ENCODE assay signal across 8 mouse cellular contexts in genomic region chr5:30155395-30155792, GRCm38 (mm10). TPM values are rescaled to one million over a fixed set of nuclear protein-coding genes. Genes with fewer than 3 reads are reported as not detected.
A peak's percentile ranks its signal among the peaks of the same experiment; 100 is the strongest.
DNase-seq lines count a peak whose midpoint lies in the region; ATAC-seq lines count a peak whose summit lies in the region.

No protein-coding gene starts in this region.

- peaks cover 34% of the 10 kb centered on the region for H3K4me1 ChIP-seq in heart, embryonic 12.5 days (replicated peaks)
- H3K4me1 ChIP-seq in heart, embryonic 16.5 days (ENCODE audit: control insufficient read depth, insufficient read depth, low read length): peaks cover 37% of the 10 kb centered on the region
- peaks cover 35% of the 10 kb centered on the region for H3K4me1 ChIP-seq in megakaryocyte, embryonic 14.5 days

- under 1% methylated on average over 31 of the region's 31 CpGs for WGBS in heart, embryonic 12.5 days
- WGBS in heart, embryonic 16.5 days: 0% methylated on average over 31 of the region's 31 CpGs

- H3K4me3 ChIP-seq in heart, embryonic 12.5 days: peak overlapping the region; percentile 91
- H3K4me3 ChIP-seq in heart, embryonic 16.5 days (ENCODE audit: low read length): peak overlapping the region; percentile 94
- peak overlapping the region; percentile 99 for H3K4me3 ChIP-seq in megakaryocyte, embryonic 14.5 days (replicated peaks)

- H3K36me3 ChIP-seq in heart, embryonic 12.5 days: no peaks in the 10 kb centered on the region
- H3K36me3 ChIP-seq in heart, embryonic 16.5 days (ENCODE audit: control insufficient read depth, insufficient read depth): no peaks in the 10 kb centered on the region
- peaks cover 12% of the 10 kb centered on the region for H3K36me3 ChIP-seq in megakaryocyte, embryonic 14.5 days (replicated peaks; ENCODE audit: low read length)

- intact Hi-C loops in heart, postnatal 36 days (cut with DNase I): no loop called here
- intact Hi-C loops in gastrocnemius, postnatal 14 days (cut with DNase I; ENCODE audit: low total_unique reads): no loop called here

- no peaks in the 10 kb centered on the region for H3K9me3 ChIP-seq in heart, embryonic 12.5 days (replicated peaks)
- H3K9me3 ChIP-seq in heart, embryonic 16.5 days (replicated peaks; ENCODE audit: control insufficient read depth, low read length): no peaks in the 10 kb centered on the region
- no peaks in the 10 kb centered on the region for H3K9me3 ChIP-seq in megakaryocyte, embryonic 14.5 days

- ATAC-seq in heart, embryonic 12.5 days (ENCODE audit: insufficient number of reproducible peaks, low FRiP score): peak; percentile 37; the same call in 1 of the 2 replicates
- peak; percentile 30 for ATAC-seq in heart, embryonic 16.5 days (replicated peaks; ENCODE audit: extremely low read depth, insufficient read depth, low FRiP score)

- H3K4me2 ChIP-seq in heart, embryonic 12.5 days: peak overlapping the region; percentile 66
- H3K4me2 ChIP-seq in heart, embryonic 16.5 days (ENCODE audit: low read depth, low read length): peak overlapping the region; percentile 84

- no peak for DNase-seq in heart, postnatal 36 days
- DNase-seq in MEL-GATA-1-ER (ENCODE audit: extremely low read depth, low read depth): peak; percentile 55
- DNase-seq in gastrocnemius, postnatal 14 days: no peak
- no peak for DNase-seq in urinary bladder, adult 18-20 months (ENCODE audit: low spot score in 2 of 2)
- no peak for DNase-seq in left cerebral cortex, adult 9 months (ENCODE audit: low spot score in 2 of 2)

- H3K27me3 ChIP-seq in heart, embryonic 12.5 days (replicated peaks): no peaks in the 10 kb centered on the region
- H3K27me3 ChIP-seq in heart, embryonic 16.5 days (ENCODE audit: control insufficient read depth, insufficient read depth, low read length): no peaks in the 10 kb centered on the region
- H3K27me3 ChIP-seq in megakaryocyte, embryonic 14.5 days (replicated peaks): no peaks in the 10 kb centered on the region

- H3K9ac ChIP-seq in heart, embryonic 12.5 days: peak overlapping the region; percentile 91
- peak overlapping the region; percentile 96 for H3K9ac ChIP-seq in heart, embryonic 16.5 days (ENCODE audit: low read length)

- H3K27ac ChIP-seq in heart, embryonic 12.5 days (ENCODE audit: poor library complexity, severe bottlenecking): peak overlapping the region; percentile 85
- peak overlapping the region; percentile 95 for H3K27ac ChIP-seq in heart, embryonic 16.5 days (ENCODE audit: low read length)

RNA-seq across cellular contexts. Expression of gene Hadhb, which starts 0.3 kb away (rescaled TPM):
- 307 and 321 TPM in 2 replicates for polyA plus RNA-seq in heart, embryonic 12.5 days (2016; fragmentation: Nextera tagmentation; extraction: Ambion mirVana)
- 1,000 to 10,000 TPM; 2,118 to 2,205 TPM for total RNA-seq in heart, postnatal 36 days (2021)
- polyA plus RNA-seq in heart, embryonic 16.5 days (2015; fragmentation: Nextera tagmentation; extraction: Ambion mirVana): 490 and 509 TPM in 2 replicates
- polyA plus RNA-seq in megakaryocyte, embryonic 14.5 days (2012; ENCODE audit: insufficient read depth, low replicate concordance): 5.2 and 30.8 TPM in 2 replicates
- total RNA-seq in gastrocnemius, postnatal 14 days (2021): 100 to 1,000 TPM; 258 to 390 TPM

RNA-seq across cellular contexts. Expression of gene Hadha, which starts 0.4 kb away (rescaled TPM):
- 237 and 239 TPM in 2 replicates for polyA plus RNA-seq in heart, embryonic 12.5 days (2016; fragmentation: Nextera tagmentation; extraction: Ambion mirVana)
- 1,000 to 10,000 TPM; 1,332 to 1,358 TPM for total RNA-seq in heart, postnatal 36 days (2021)
- polyA plus RNA-seq in heart, embryonic 16.5 days (2015; fragmentation: Nextera tagmentation; extraction: Ambion mirVana): 349 and 361 TPM in 2 replicates
- polyA plus RNA-seq in megakaryocyte, embryonic 14.5 days (2012; ENCODE audit: insufficient read depth, low replicate concordance): 31.6 and 38.2 TPM in 2 replicates
- 100 to 1,000 TPM; 271 to 383 TPM for total RNA-seq in gastrocnemius, postnatal 14 days (2021)

RNA-seq across cellular contexts. Expression of gene 3110082J24Rik, which starts 49.5 kb away (rescaled TPM):
- polyA plus RNA-seq in heart, embryonic 12.5 days (2016; fragmentation: Nextera tagmentation; extraction: Ambion mirVana): not detected in 2 replicates
- not detected for total RNA-seq in heart, postnatal 36 days (2021)
- not detected in 2 replicates for polyA plus RNA-seq in heart, embryonic 16.5 days (2015; fragmentation: Nextera tagmentation; extraction: Ambion mirVana)
- not detected in 2 replicates for polyA plus RNA-seq in megakaryocyte, embryonic 14.5 days (2012; ENCODE audit: insufficient read depth, low replicate concordance)
- not detected for total RNA-seq in gastrocnemius, postnatal 14 days (2021)

RNA-seq across cellular contexts. Expression of gene Adgrf3, which starts 50.1 kb away (rescaled TPM):
- polyA plus RNA-seq in heart, embryonic 12.5 days (2016; fragmentation: Nextera tagmentation; extraction: Ambion mirVana): 0.37 TPM in 1 of 2 replicates, not detected in the other
- total RNA-seq in heart, postnatal 36 days (2021): under 1 TPM in 1 of 2 experiments, not detected in 1; 0.08 TPM
- 0.33 and 0.44 TPM in 2 replicates for polyA plus RNA-seq in heart, embryonic 16.5 days (2015; fragmentation: Nextera tagmentation; extraction: Ambion mirVana)
- polyA plus RNA-seq in megakaryocyte, embryonic 14.5 days (2012; ENCODE audit: insufficient read depth, low replicate concordance): not detected in 2 replicates
- not detected for total RNA-seq in gastrocnemius, postnatal 14 days (2021)

RNA-seq across cellular contexts. Expression of gene Garem2, which starts 50.4 kb away (rescaled TPM):
- 0.40 and 0.51 TPM in 2 replicates for polyA plus RNA-seq in heart, embryonic 12.5 days (2016; fragmentation: Nextera tagmentation; extraction: Ambion mirVana)
- under 1 TPM; 0.11 to 0.14 TPM for total RNA-seq in heart, postnatal 36 days (2021)
- polyA plus RNA-seq in heart, embryonic 16.5 days (2015; fragmentation: Nextera tagmentation; extraction: Ambion mirVana): 0.12 and 0.20 TPM in 2 replicates
- 0.44 and 0.56 TPM in 2 replicates for polyA plus RNA-seq in megakaryocyte, embryonic 14.5 days (2012; ENCODE audit: insufficient read depth, low replicate concordance)
- total RNA-seq in gastrocnemius, postnatal 14 days (2021): under 1 TPM; 0.04 TPM
